Comparison of ENCODE assay signal across 8 mouse cellular contexts in the genomic region with DNA sequence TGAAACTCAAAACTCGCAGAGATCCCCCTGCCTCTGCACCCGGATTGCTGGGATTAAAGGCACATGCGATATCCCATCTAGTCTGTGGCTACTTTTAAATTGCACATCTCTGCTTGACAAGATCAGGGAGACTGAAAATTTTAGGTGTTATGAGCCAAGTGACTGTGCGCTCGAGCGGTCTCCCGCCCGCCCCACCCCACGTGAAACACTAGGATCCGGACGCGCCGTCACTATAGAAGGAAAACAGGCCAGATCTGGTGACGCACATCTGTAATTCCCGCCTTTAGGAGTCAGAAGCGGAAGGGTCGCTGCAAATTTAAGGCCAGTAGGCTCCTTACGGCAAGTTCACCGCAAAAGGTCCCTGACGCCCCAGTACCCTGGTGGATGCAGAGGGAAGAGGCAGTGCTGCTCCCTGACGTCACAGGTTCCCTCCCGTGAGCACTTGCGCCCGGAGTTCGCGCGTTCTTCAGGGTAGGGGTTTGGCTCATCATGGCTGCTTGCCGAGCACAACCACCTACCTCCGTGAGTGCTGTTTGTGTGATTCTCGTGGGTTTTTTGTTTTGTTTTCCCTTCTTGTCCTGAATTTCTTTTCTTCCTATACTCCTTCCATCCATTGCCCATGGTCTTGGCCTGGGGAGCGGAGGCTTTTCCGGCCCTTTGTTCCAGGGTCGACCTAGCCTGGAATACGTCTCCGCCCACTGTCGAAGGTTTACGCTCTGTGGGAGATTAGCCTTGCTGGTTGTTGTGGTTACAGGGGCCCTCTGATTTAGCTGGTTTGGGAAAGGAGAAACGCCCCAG. TPM values are rescaled to one million over a fixed set of nuclear protein-coding genes. Genes with fewer than 3 reads are reported as not detected.
DNase-seq lines count a peak whose midpoint lies in the region; ATAC-seq lines count a peak whose summit lies in the region.

Gene Ctc1, plus strand, starts transcription at position 268 of the 798 bp plus-strand sequence.

- whole genome bisulfite sequencing in hindbrain, embryonic 11.5 days = 3% methylated on average over 38 of the region's 38 CpGs

- peak; percentile 95 for DNase-seq in MN1 (ENCODE audit: low spot score)
- peak; percentile 91 for DNase-seq in cerebellum, adult 9-10 months
- peak; percentile 81 to 91 for DNase-seq in frontal cortex, adult 2 months (ENCODE audit: extremely low spot score in 1 of 2, low spot score in 1 of 2)
- peak; percentile 93 for DNase-seq in hindbrain, embryonic 11.5 days (ENCODE audit: low spot score)
- peak; percentile 89 to 91 for DNase-seq in layer of hippocampus, postnatal 14 days (ENCODE audit: low spot score in 2 of 2)
- peak; percentile 90 for DNase-seq in lung, postnatal 14 days
- peak; percentile 74 for DNase-seq in retina, adult 2 months (ENCODE audit: low read depth, low spot score)
- DNase-seq in thymus, postnatal 36 days = peak; percentile 86 to 89

- peak within 1 kb of the TSS; percentile 57 for H3K4me3 ChIP-seq in hindbrain, embryonic 11.5 days (ENCODE audit: low read depth, low read length)

- H3K36me3 ChIP-seq in hindbrain, embryonic 11.5 days (ENCODE audit: control insufficient read depth, insufficient read depth, low read length) = no peaks in the 10 kb centered on the region

- H3K9ac ChIP-seq in hindbrain, embryonic 11.5 days (ENCODE audit: low read depth, low read length) = peak within 1 kb of the TSS; percentile 77

- ATAC-seq in hindbrain, embryonic 11.5 days (ENCODE audit: low FRiP score) = peak; percentile 97

- peaks cover 5% of the 10 kb centered on the region for H3K4me1 ChIP-seq in hindbrain, embryonic 11.5 days (replicated peaks; ENCODE audit: control insufficient read depth, insufficient read depth, low read length)

- no peaks in the 10 kb centered on the region for H3K9me3 ChIP-seq in hindbrain, embryonic 11.5 days (ENCODE audit: control insufficient read depth, low read length)

- H3K27ac ChIP-seq in hindbrain, embryonic 11.5 days (ENCODE audit: low read depth, low read length) = peak within 1 kb of the TSS; percentile 66

- peak within 1 kb of the TSS; percentile 64 for H3K4me2 ChIP-seq in hindbrain, embryonic 11.5 days (replicated peaks; ENCODE audit: low read depth, low read length)

- no peaks in the 10 kb centered on the region for H3K27me3 ChIP-seq in hindbrain, embryonic 11.5 days (ENCODE audit: control insufficient read depth, insufficient read depth, low read length)

RNA-seq across cellular contexts. Expression of gene Ctc1, which starts in this region (rescaled TPM):
- 48.7 and 49.2 TPM in 2 replicates for polyA plus RNA-seq in frontal cortex, adult 2 months (2012; rRNA removed)
- 48.7 and 59.5 TPM in 2 replicates for polyA plus RNA-seq in hindbrain, embryonic 11.5 days (2014; fragmentation: Nextera tagmentation; extraction: Ambion mirVana)
- total RNA-seq in layer of hippocampus, postnatal 14 days (2021) = 10 to 100 TPM; 33.6 to 38.8 TPM

Comparison
In these comparisons a context has a peak if more than half of its experiments do, and no peak if none do; other contexts are left out.
1. Peak in every context shown above with its lines: DNase-seq, ATAC-seq, H3K4me3 ChIP-seq and H3K27ac ChIP-seq.